Mouse (Mus musculus): Measurements from ENCODE around the gene Zfp628. TPM values are rescaled to one million over a fixed set of nuclear protein-coding genes. Genes with fewer than 3 reads are reported as not detected.

Gene Zfp628
- polyA plus RNA-seq, 1 experiment from 2014 or later, result 4.3 TPM

Other genes starting within 250 kb of the Zfp628 start
- gene Hspbp1, start 230.1 kb upstream of the Zfp628 start, polyA plus RNA-seq (2016; fragmentation: Nextera tagmentation; extraction: Ambion mirVana), result 103 and 107 TPM in 2 replicates
- 2.8 and 3.6 TPM in 2 replicates for gene Brsk1, start 224.6 kb upstream of the Zfp628 start, polyA plus RNA-seq (2016; fragmentation: Nextera tagmentation; extraction: Ambion mirVana)
- 0.33 TPM in 1 of 2 replicates, not detected in the other for gene Tmem150b, start 190.0 kb upstream of the Zfp628 start, polyA plus RNA-seq (2016; fragmentation: Nextera tagmentation; extraction: Ambion mirVana)
- 71.1 and 77.3 TPM in 2 replicates for gene Kmt5c, start 175.1 kb upstream of the Zfp628 start, polyA plus RNA-seq (2016; fragmentation: Nextera tagmentation; extraction: Ambion mirVana)
- 66.1 and 67.8 TPM in 2 replicates for gene Cox6b2, start 162.1 kb upstream of the Zfp628 start, polyA plus RNA-seq (2016; fragmentation: Nextera tagmentation; extraction: Ambion mirVana)
- gene Fam71e2, start 143.9 kb upstream of the Zfp628 start, polyA plus RNA-seq (2016; fragmentation: Nextera tagmentation; extraction: Ambion mirVana), result not detected in 2 replicates
- gene Il11, start 132.4 kb upstream of the Zfp628 start, polyA plus RNA-seq (2016; fragmentation: Nextera tagmentation; extraction: Ambion mirVana), result 0.10 TPM in 1 of 2 replicates, not detected in the other
- gene Tmem190, start 132.3 kb upstream of the Zfp628 start, polyA plus RNA-seq (2016; fragmentation: Nextera tagmentation; extraction: Ambion mirVana), result not detected in 2 replicates
- 5.8 and 6.2 TPM in 2 replicates for gene Tmem238, start 125.6 kb upstream of the Zfp628 start, polyA plus RNA-seq (2016; fragmentation: Nextera tagmentation; extraction: Ambion mirVana)
- 388 and 404 TPM in 2 replicates for gene Rpl28, start 122.3 kb upstream of the Zfp628 start, polyA plus RNA-seq (2016; fragmentation: Nextera tagmentation; extraction: Ambion mirVana)
- gene Ube2s, start 102.6 kb upstream of the Zfp628 start, polyA plus RNA-seq (2016; fragmentation: Nextera tagmentation; extraction: Ambion mirVana), result 422 and 452 TPM in 2 replicates
- 0.48 and 0.52 TPM in 2 replicates for gene Shisa7, start 70.5 kb upstream of the Zfp628 start, polyA plus RNA-seq (2016; fragmentation: Nextera tagmentation; extraction: Ambion mirVana)
- gene Isoc2b, start 45.0 kb upstream of the Zfp628 start, polyA plus RNA-seq (2016; fragmentation: Nextera tagmentation; extraction: Ambion mirVana), result 4.1 and 4.4 TPM in 2 replicates
- 0.74 and 0.93 TPM in 2 replicates for gene Isoc2a, start 38.1 kb upstream of the Zfp628 start, polyA plus RNA-seq (2016; fragmentation: Nextera tagmentation; extraction: Ambion mirVana)
- not detected in 2 replicates for gene Gm36210, start 8.7 kb upstream of the Zfp628 start, polyA plus RNA-seq (2016; fragmentation: Nextera tagmentation; extraction: Ambion mirVana)
- 5.4 and 7.7 TPM in 2 replicates for gene Nat14, start 6.8 kb downstream of the Zfp628 start, polyA plus RNA-seq (2016; fragmentation: Nextera tagmentation; extraction: Ambion mirVana)
- 1.5 and 1.6 TPM in 2 replicates for gene Ssc5d, start 10.6 kb downstream of the Zfp628 start, polyA plus RNA-seq (2016; fragmentation: Nextera tagmentation; extraction: Ambion mirVana)
- gene Sbk2, start 49.2 kb downstream of the Zfp628 start, polyA plus RNA-seq (2016; fragmentation: Nextera tagmentation; extraction: Ambion mirVana), result 0.20 and 0.32 TPM in 2 replicates
- gene Sbk3, start 56.0 kb downstream of the Zfp628 start, polyA plus RNA-seq (2016; fragmentation: Nextera tagmentation; extraction: Ambion mirVana), result 0.06 TPM in 1 of 2 replicates, not detected in the other
- gene Zfp579, start 80.9 kb downstream of the Zfp628 start, polyA plus RNA-seq (2016; fragmentation: Nextera tagmentation; extraction: Ambion mirVana), result 43.3 and 46.7 TPM in 2 replicates
- gene Zfp524, start 99.2 kb downstream of the Zfp628 start, polyA plus RNA-seq (2016; fragmentation: Nextera tagmentation; extraction: Ambion mirVana), result 9.3 and 10.6 TPM in 2 replicates
- 58.9 and 59.3 TPM in 2 replicates for gene Fiz1, start 99.5 kb downstream of the Zfp628 start, polyA plus RNA-seq (2016; fragmentation: Nextera tagmentation; extraction: Ambion mirVana)
- gene Gm44973, start 100.3 kb downstream of the Zfp628 start, polyA plus RNA-seq (2016; fragmentation: Nextera tagmentation; extraction: Ambion mirVana), result not detected in 2 replicates
- 8.2 TPM in 2 replicates for gene Zfp865, start 105.2 kb downstream of the Zfp628 start, polyA plus RNA-seq (2016; fragmentation: Nextera tagmentation; extraction: Ambion mirVana)
- 35.5 and 38.4 TPM in 2 replicates for gene Ccdc106, start 105.3 kb downstream of the Zfp628 start, polyA plus RNA-seq (2016; fragmentation: Nextera tagmentation; extraction: Ambion mirVana)
- gene 4632433K11Rik, start 118.9 kb downstream of the Zfp628 start, polyA plus RNA-seq (2016; fragmentation: Nextera tagmentation; extraction: Ambion mirVana), result not detected in 2 replicates
- 5.4 and 5.7 TPM in 2 replicates for gene Zfp784, start 123.2 kb downstream of the Zfp628 start, polyA plus RNA-seq (2016; fragmentation: Nextera tagmentation; extraction: Ambion mirVana)
- gene Zfp580, start 136.3 kb downstream of the Zfp628 start, polyA plus RNA-seq (2016; fragmentation: Nextera tagmentation; extraction: Ambion mirVana), result 36.4 and 41.8 TPM in 2 replicates
- 159 and 161 TPM in 2 replicates for gene U2af2, start 146.9 kb downstream of the Zfp628 start, polyA plus RNA-seq (2016; fragmentation: Nextera tagmentation; extraction: Ambion mirVana)
- 66.0 and 67.2 TPM in 2 replicates for gene Epn1, start 165.0 kb downstream of the Zfp628 start, polyA plus RNA-seq (2016; fragmentation: Nextera tagmentation; extraction: Ambion mirVana)
- not detected in 2 replicates for gene Rfpl4, start 201.7 kb downstream of the Zfp628 start, polyA plus RNA-seq (2016; fragmentation: Nextera tagmentation; extraction: Ambion mirVana)
- gene Rasl2-9, start 210.7 kb downstream of the Zfp628 start, polyA plus RNA-seq (2016; fragmentation: Nextera tagmentation; extraction: Ambion mirVana), result 0.22 and 0.27 TPM in 2 replicates
- not detected in 2 replicates for gene Vmn1r55, start 234.5 kb downstream of the Zfp628 start, polyA plus RNA-seq (2016; fragmentation: Nextera tagmentation; extraction: Ambion mirVana)

Data from embryonic facial prominence, embryonic 12.5 days (tissue).